Mouse (Mus musculus): ENCODE measurements at regions not wholly inside any gene's neighbourhood (a gene's known extent, or its start where the extent isn't known, plus 50 kb on each side); places are given as distances from the start of the nearest gene placed in this dataset.

- no peak for DNase-seq (ENCODE audit: low spot score)
- Histone ChIP-seq H3K4me3 (replicated peaks; ENCODE audit: low read depth, low read length) (no peak overlapping the region), H3K36me3 (ENCODE audit: insufficient read depth, low read length) (no peaks in the 10 kb centered on the region), H3K4me2 (ENCODE audit: low read length) (no peak overlapping the region), H3K9me3 (replicated peaks; ENCODE audit: low read length) (no peaks in the 10 kb centered on the region), H3K27me3 (ENCODE audit: insufficient read depth, low read length) (no peaks in the 10 kb centered on the region), H3K27ac (no peak overlapping the region), H3K9ac (ENCODE audit: low read depth, low read length) (no peak overlapping the region), H3K4me1 (replicated peaks; ENCODE audit: insufficient read depth, low read length) (no peaks in the 10 kb centered on the region)
- TF ChIP-seq CTCF (IDR thresholded peaks at IDR 0.05; ENCODE audit: low read depth) = no peak
- no peak for ATAC-seq (replicated peaks; ENCODE audit: low FRiP score, low read depth)
- 88% methylated on average over 2 of the region's 2 CpGs for WGBS
These were observed 124.8 kb upstream of the Fam78b start for GRCm38 (mm10) chr1:166876452-166876851.

DNA sequence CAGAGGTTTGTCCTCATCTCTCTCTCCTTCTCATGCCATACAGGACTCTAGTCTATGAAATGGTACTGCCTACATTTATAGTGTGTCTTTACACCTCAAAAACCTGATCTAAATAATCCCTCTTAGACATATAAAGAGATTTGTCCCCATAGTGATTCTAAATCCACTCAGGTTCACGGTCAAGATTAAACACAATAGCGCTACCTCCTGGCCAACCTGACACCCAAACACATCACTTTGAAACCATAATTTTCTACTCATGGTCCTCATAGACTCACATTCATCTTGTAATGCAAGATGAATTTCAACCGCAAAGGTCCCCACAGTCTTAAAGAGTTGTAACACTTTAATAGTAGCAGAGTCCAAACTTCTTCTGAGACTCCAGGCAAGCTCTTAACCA lies 118.0 kb upstream of the Fam78b start:
- Histone ChIP-seq H3K27me3 (ENCODE audit: insufficient read depth, low read length) (no peaks in the 10 kb centered on the region), H3K36me3 (ENCODE audit: insufficient read depth, low read length) (no peaks in the 10 kb centered on the region), H3K4me3 (replicated peaks; ENCODE audit: low read depth, low read length) (no peak overlapping the region), H3K4me2 (ENCODE audit: low read length) (no peak overlapping the region), H3K9ac (ENCODE audit: low read depth, low read length) (no peak overlapping the region), H3K4me1 (replicated peaks; ENCODE audit: insufficient read depth, low read length) (no peaks in the 10 kb centered on the region), H3K9me3 (replicated peaks; ENCODE audit: low read length) (no peaks in the 10 kb centered on the region), H3K27ac (no peak overlapping the region)
- DNase-seq (ENCODE audit: low spot score) = no peak
- TF ChIP-seq CTCF (IDR thresholded peaks at IDR 0.05; ENCODE audit: low read depth) = no peak
- ATAC-seq (replicated peaks; ENCODE audit: low FRiP score, low read depth) = no peak
- 87% methylated on average over 3 of the region's 3 CpGs for WGBS

- DNase-seq (ENCODE audit: low spot score) (no peak), ATAC-seq (replicated peaks; ENCODE audit: low FRiP score, low read depth) (no peak)
- Histone ChIP-seq H3K4me3 (replicated peaks; ENCODE audit: low read depth, low read length) (no peak overlapping the region), H3K4me1 (replicated peaks; ENCODE audit: insufficient read depth, low read length) (no peaks in the 10 kb centered on the region; the same call in 1 of the 2 replicates), H3K4me2 (ENCODE audit: low read length) (no peak overlapping the region), H3K27me3 (ENCODE audit: insufficient read depth, low read length) (no peaks in the 10 kb centered on the region), H3K9ac (ENCODE audit: low read depth, low read length) (no peak overlapping the region), H3K27ac (no peak overlapping the region), H3K9me3 (replicated peaks; ENCODE audit: low read length) (no peaks in the 10 kb centered on the region), H3K36me3 (ENCODE audit: insufficient read depth, low read length) (no peaks in the 10 kb centered on the region)
- TF ChIP-seq CTCF (IDR thresholded peaks at IDR 0.05; ENCODE audit: low read depth) = no peak
- WGBS = 85% methylated on average over 5 of the region's 5 CpGs
These were observed 105.3 kb upstream of the Fam78b start for GRCm38 (mm10) chr1:166895945-166896344.

GRCm38 (mm10) chr1:166898741-166899140 lies 102.5 kb upstream of the Fam78b start:
- H3K9ac ChIP-seq (ENCODE audit: low read depth, low read length) = no peak overlapping the region
- H3K9me3 ChIP-seq (replicated peaks; ENCODE audit: low read length) = no peaks in the 10 kb centered on the region
- TF ChIP-seq CTCF (IDR thresholded peaks at IDR 0.05; ENCODE audit: low read depth) = no peak
- H3K36me3 ChIP-seq (ENCODE audit: insufficient read depth, low read length) = no peaks in the 10 kb centered on the region
- no peaks in the 10 kb centered on the region for H3K27me3 ChIP-seq (ENCODE audit: insufficient read depth, low read length)
- 82% methylated on average over 2 of the region's 2 CpGs for WGBS
- no peaks in the 10 kb centered on the region; the same call in 1 of the 2 replicates for H3K4me1 ChIP-seq (replicated peaks; ENCODE audit: insufficient read depth, low read length)
- H3K4me2 ChIP-seq (ENCODE audit: low read length) = no peak overlapping the region
- H3K4me3 ChIP-seq (replicated peaks; ENCODE audit: low read depth, low read length) = no peak overlapping the region
- DNase-seq (ENCODE audit: low spot score) (no peak), ATAC-seq (replicated peaks; ENCODE audit: low FRiP score, low read depth) (no peak)
- no peak overlapping the region for H3K27ac ChIP-seq

GRCm38 (mm10) chr1:166899238-166899637 lies 102.0 kb upstream of the Fam78b start:
- DNase-seq (ENCODE audit: low spot score) = no peak
- no peak for ATAC-seq (replicated peaks; ENCODE audit: low FRiP score, low read depth)
- Histone ChIP-seq H3K27ac (no peak overlapping the region), H3K9ac (ENCODE audit: low read depth, low read length) (no peak overlapping the region), H3K36me3 (ENCODE audit: insufficient read depth, low read length) (no peaks in the 10 kb centered on the region), H3K27me3 (ENCODE audit: insufficient read depth, low read length) (no peaks in the 10 kb centered on the region), H3K4me2 (ENCODE audit: low read length) (no peak overlapping the region), H3K4me1 (replicated peaks; ENCODE audit: insufficient read depth, low read length) (no peaks in the 10 kb centered on the region; the same call in 1 of the 2 replicates), H3K4me3 (replicated peaks; ENCODE audit: low read depth, low read length) (no peak overlapping the region), H3K9me3 (replicated peaks; ENCODE audit: low read length) (no peaks in the 10 kb centered on the region)
- 49% methylated on average over 6 of the region's 6 CpGs for WGBS
- no peak for TF ChIP-seq CTCF (IDR thresholded peaks at IDR 0.05; ENCODE audit: low read depth)

DNA sequence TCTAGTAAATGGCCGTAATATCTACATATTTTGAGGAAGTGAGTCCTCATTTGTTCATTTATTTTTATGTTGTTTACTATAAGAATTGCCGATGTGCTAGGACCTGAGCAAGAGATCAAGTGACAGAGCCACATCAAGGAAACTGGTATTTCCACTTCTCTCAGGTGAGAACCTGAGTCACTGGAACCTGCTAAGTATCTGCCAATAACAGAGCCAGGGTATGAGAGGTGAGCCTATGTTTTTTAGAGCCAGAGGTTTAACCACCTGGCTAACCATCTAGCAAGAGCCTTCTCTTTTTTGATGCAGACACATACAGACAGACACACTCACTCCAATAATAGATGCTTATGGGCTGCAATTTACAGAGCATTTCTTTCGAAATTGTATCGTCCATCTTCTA lies 101.2 kb upstream of the Fam78b start:
- H3K9ac ChIP-seq (ENCODE audit: low read depth, low read length) = no peak overlapping the region
- no peak overlapping the region for H3K4me3 ChIP-seq (replicated peaks; ENCODE audit: low read depth, low read length)
- H3K4me2 ChIP-seq (ENCODE audit: low read length) = no peak overlapping the region
- H3K27me3 ChIP-seq (ENCODE audit: insufficient read depth, low read length) = no peaks in the 10 kb centered on the region
- no peaks in the 10 kb centered on the region for H3K9me3 ChIP-seq (replicated peaks; ENCODE audit: low read length)
- WGBS = 66% methylated on average over 4 of the region's 4 CpGs
- H3K36me3 ChIP-seq (ENCODE audit: insufficient read depth, low read length) = no peaks in the 10 kb centered on the region
- H3K4me1 ChIP-seq (replicated peaks; ENCODE audit: insufficient read depth, low read length) = no peaks in the 10 kb centered on the region; the same call in 1 of the 2 replicates
- no peak for ATAC-seq (replicated peaks; ENCODE audit: low FRiP score, low read depth)
- DNase-seq (ENCODE audit: low spot score) = no peak
- no peak overlapping the region for H3K27ac ChIP-seq
- TF ChIP-seq CTCF (IDR thresholded peaks at IDR 0.05; ENCODE audit: low read depth) = no peak
